Mouse (Mus musculus) gastrocnemius, postnatal 4 days (tissue): ENCODE results near the gene Trpm7. TPM values are rescaled to one million over a fixed set of nuclear protein-coding genes. Genes with fewer than 3 reads are reported as not detected.
"Not testable (repeated sequence)": the region's sequence is repeated elsewhere in the genome, so short reads cannot be mapped to it uniquely, and the experiment has no call there.

Source experiments
- DNase-seq, 2 experiments: peaks; one replicate each; pipeline ENCODE4 v3.0.0; 2021 to 2022; ENCODE audit warnings: low spot score in 2 of 2, mixed read lengths in 2 of 2
- long read RNA-seq, 2 experiments: library from polyadenylated mRNA; stranded (forward); transcript quantifications; one replicate each; pipeline ENCODE4 v2.0.0; 2021
- total RNA-seq, 2 experiments: library from RNA; stranded (reverse); gene quantifications; 2 replicates each; pipeline ENCODE4 v1.2.3; 2021

Trpm7 gene
- total RNA-seq = 10 to 100 TPM; 43.6 to 53.5 TPM
- long read RNA-seq, experiment 1, full-length matches to known transcripts = 5 of 8 reads
- long read RNA-seq, experiment 1, partial matches to known transcripts = 2 of 8 reads
- long read RNA-seq, experiment 1, other reads (novel, unspliced or antisense) = 1 of 8 reads
- long read RNA-seq, experiment 2, full-length matches to known transcripts = 4 of 7 reads
- long read RNA-seq, experiment 2, partial matches to known transcripts = 2 of 7 reads
- long read RNA-seq, experiment 2, other reads (novel, unspliced or antisense) = 1 of 7 reads

DNA sequence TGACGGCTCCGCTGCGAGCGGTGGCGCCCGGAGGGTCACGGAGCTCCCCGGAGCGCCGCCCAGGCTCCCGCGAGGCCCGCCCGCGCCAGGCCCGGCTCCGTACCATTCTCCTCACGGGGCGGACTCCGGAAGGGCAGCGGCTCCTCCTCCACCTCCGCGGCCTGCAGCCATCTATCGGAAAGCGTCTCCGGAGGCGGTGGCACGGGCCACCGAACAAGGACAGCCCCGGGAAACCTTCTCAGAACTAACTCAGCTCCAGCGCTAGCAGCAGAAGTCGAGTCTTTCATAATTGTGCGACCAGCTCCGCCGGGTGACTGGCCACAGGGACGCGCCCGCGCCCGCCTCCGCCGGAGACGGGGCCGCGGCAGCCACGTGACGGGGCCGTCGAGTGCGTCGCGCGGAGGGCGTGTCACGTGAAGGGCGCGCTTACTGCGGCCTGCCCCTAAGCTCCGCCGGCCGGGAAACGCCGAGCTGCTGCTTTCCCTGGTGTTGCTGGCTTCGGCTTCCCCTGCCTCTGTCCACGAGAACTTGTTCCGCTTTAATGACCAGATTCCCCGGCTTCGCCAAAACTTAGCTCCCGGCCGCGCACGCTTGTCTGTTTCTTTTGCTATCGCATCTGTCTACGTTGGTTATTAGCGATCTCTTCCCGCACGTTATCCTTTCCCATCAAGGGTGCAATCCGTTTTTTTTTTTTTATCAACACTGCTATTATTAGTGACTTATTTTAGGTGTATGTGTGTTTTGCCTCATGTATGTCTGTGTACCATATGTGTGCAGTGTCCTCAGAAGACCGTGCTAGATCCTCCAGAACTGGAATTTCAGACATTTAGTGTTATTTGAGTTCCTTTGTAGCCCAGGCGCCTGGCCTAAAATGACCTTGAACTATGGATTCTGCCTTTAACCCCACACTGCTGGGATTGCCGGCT lies at the start of gene Trpm7:
Trpm7 (minus strand) TSS at position 360 of the 926 bp plus-strand sequence.
- DNase-seq = peak; percentile 84 to 92

GRCm38 (mm10) chr2:126920358-126921060 lies 44.5 kb upstream of the Trpm7 start:
- no peak for DNase-seq

DNA sequence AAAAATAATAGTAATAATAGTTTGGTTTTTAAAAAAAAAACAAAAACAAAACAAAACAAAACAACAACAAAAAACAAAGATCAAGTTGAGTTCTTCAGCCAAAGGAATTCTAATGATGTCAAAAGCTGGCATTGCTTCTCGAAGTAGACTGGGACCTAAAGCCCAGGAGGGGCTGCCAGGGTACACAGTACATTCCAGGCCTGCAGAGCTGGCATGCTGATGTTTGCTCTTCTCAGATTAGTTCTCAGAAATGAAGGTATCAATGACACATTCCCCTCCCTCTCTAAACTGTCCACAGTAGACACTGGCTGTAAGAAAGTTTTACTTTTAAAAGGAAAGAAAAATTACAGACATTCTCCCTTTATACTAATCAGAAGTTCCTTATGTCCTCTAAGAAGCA lies 40.2 kb upstream of the Trpm7 start:
- no peak for DNase-seq

GRCm38 (mm10) chr2:126914096-126914495 lies 38.1 kb upstream of the Trpm7 start:
- no peak for DNase-seq

- DNase-seq = no peak
These were observed 28.1 kb upstream of the Trpm7 start for GRCm38 (mm10) chr2:126904162-126904561.

GRCm38 (mm10) chr2:126897511-126897910 lies 21.5 kb upstream of the Trpm7 start:
- no peak for DNase-seq

DNA sequence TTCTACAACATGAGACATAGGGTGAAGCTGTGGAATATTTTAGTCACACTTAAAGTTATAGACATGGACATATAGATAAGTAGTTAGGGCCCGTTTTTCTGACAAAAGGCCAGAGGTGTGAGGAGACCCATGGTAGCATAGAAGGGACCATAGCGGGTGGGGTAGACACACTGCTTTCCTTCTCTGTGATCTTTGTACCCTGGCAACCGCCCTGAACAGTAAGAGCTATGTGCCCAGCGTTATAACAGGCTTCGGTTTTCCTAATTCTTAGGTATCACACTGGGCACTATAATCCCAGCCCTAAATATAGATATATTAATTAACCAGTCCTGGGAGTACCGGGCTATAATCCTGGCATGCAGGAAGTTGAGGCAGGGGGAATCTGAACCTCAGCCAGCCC lies 20.9 kb upstream of the Trpm7 start:
- no peak for DNase-seq

DNA sequence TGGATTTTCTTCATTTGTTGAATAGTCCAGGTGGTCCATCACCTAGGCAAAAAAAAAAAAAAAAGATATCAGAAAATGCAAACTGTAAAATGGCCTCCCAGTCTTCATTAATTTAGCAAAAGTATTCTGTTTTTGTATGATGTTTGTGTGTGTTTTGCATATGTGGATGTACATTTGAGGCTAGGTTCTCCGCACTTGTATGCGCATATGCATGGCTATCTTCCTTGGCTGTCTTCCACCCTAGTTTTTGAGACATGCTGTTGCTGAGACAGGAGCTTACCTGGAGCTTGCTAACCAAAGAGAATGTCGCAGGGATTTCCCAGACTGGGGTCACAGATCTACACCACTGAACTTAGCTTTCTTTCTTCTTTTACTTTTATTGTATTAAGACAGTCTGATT lies 18.2 kb upstream of the Trpm7 start:
- no peak for DNase-seq

GRCm38 (mm10) chr2:126892316-126892715 lies 16.3 kb upstream of the Trpm7 start:
- no peak for DNase-seq

GRCm38 (mm10) chr2:126891743-126892142 lies 15.7 kb upstream of the Trpm7 start:
- DNase-seq = no peak

GRCm38 (mm10) chr2:126887141-126887540 lies 11.1 kb upstream of the Trpm7 start:
- no peak for DNase-seq

- no peak for DNase-seq
These were observed 9.8 kb upstream of the Trpm7 start for GRCm38 (mm10) chr2:126885871-126886270.

DNA sequence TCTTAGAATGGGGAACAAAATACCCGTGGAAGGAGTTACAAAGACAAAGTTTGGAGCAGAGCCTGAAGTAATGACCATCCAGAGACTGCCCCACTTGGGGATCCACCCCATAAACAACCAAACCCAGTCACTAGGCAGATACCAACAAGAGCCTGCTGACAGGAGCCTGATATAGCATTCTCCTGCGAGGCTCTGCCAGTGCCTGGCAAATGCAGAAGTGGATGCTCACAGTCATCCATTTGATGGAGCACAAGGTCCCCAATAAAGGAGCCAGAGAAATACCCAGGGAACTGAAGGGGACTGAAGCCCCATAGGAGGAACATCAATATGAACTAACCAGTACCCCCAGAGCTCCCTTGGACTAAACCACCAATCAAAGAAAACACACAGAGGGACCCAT lies 6.7 kb upstream of the Trpm7 start:
- not testable (repeated sequence) for DNase-seq

- no peak for DNase-seq
These were observed 2.0 kb upstream of the Trpm7 start for GRCm38 (mm10) chr2:126877991-126878390.

GRCm38 (mm10) chr2:126875516-126875835 lies 554 bp downstream of the Trpm7 start:
- DNase-seq = peak in 1 of 2 experiments; percentile 32

GRCm38 (mm10) chr2:126874809-126875515 lies 1.1 kb downstream of the Trpm7 start:
- peak in 1 of 2 experiments; percentile 10 for DNase-seq

DNA sequence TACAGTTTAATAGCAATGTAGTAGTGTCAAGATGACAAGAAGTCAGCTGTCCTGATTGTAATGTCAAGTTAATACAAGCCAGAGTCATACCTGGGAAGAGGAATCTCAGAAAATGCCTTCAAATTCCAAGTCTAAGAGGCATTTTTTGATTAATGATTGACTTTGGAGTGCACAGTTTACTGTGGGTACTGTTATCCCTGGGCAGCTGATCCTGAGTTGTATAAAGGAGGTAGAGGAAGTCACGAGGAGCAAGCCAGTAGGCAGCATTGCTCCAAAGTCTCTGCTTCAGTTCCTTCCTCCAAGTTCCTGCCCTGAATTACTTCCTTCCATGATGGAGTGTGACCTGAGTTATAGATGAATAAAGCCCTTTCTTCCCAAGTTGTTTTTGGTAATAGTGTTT lies 9.7 kb downstream of the Trpm7 start:
- no peak for DNase-seq

DNA sequence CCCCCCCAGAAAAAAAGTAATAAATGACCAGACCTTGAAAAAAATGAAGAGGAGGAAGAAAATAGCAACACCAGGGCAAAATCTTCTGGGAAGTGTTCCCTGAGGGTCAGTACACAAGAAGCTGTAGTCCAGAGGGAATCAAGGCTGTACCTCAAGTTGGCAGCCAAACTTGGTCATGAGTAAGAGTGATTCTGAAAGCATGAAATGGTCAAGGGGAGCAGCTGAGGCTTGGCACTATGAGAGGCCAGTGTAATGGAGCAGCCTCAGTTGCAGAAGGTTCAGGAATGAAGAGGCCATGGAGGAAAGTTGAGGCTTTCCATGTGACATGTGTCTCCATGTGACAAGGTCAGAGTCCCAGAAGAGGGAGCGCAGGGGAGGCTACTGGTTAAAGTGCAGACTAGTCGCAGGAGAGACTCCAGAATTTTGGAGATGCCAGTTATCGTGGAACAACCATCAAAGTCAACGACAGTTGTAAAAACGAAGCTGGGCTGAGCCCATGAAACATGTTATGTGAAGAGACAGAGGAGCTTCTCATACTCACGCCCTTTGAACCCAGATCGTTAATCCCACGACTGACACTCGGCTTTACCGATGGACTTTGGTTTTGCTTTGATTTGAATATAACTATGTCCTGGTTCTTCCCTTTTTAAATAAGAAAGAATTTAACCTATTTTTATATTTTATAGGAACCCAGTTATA lies 10.4 kb downstream of the Trpm7 start:
- no peak for DNase-seq

GRCm38 (mm10) chr2:126865026-126865425 lies 11.0 kb downstream of the Trpm7 start:
- no peak for DNase-seq

DNA sequence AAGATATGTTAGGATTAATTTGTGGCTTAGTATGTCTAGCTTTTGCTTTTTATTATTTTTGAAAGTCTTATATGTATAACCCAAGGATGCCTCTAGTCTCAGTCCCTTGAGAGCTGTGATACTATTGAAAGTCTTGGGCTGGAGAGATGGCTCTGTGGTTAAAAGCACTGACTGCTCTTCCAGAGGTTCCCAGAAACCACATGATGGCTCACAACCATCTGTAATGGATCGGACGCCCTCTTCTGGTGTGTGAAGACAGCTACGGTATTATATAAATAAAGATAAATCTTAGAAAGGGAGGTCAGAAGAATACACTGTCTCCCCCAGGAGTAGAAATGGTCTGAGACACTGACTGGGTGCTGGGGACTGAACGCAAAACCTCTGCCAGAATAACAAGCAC lies 31.3 kb downstream of the Trpm7 start:
- DNase-seq = no peak

DNA sequence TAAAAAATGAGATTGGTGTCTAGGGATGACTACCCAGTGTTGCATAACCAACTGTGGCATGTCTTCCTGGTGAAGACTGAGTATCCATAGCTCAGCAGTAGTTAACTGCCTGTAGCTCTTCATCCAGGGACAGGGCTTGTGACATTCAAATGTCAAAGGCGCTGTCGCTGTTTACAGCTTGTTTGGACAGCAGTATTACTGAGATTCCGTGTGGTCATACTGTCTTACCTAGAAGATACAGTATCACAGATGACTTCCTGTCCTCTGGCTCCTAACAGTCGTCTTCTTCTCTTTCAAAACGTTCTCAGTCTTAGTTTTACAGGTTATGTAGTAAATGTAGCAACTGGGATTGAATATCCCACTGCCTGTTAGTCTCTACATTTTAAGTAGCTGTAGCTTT lies 37.2 kb downstream of the Trpm7 start:
- DNase-seq = no peak
